Mouse (Mus musculus) lung, postnatal 10 days (tissue): ENCODE results near the gene Ralgapa1.
"Not testable (repeated sequence)": the region's sequence is repeated elsewhere in the genome, so short reads cannot be mapped to it uniquely, and the experiment has no call there.

Source experiments
- DNase-seq: peaks from one replicate; pipeline ENCODE4 v3.0.0; 2021

Gene Ralgapa1

GRCm38 (mm10) chr12:55598537-55598886, 222.5 kb downstream of the Ralgapa1 start:
- no peak for DNase-seq

- DNase-seq: not testable (repeated sequence)
Measured at GRCm38 (mm10) chr12:55586936-55587335, 234.0 kb downstream of the Ralgapa1 start.

DNA sequence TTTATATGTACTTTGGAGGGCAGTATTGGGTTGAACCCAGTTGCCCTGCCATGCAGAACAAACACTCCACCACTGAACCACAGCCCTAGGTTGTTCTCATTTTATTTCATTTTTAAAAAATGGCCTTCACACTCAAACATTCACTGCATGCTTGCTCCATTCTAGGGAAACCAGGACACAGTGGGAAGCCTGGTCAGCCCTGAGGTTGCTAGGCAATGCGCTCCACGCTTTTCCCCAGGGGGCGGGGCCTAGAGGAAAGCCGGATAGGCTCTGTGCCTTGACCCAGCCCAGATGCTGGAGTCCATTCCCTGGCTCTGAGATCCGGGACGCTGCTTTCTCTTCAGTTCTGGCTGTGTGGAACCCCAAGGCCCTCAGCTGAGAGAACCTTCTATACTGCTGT, 247.2 kb downstream of the Ralgapa1 start:
- DNase-seq: peak; percentile 52

DNA sequence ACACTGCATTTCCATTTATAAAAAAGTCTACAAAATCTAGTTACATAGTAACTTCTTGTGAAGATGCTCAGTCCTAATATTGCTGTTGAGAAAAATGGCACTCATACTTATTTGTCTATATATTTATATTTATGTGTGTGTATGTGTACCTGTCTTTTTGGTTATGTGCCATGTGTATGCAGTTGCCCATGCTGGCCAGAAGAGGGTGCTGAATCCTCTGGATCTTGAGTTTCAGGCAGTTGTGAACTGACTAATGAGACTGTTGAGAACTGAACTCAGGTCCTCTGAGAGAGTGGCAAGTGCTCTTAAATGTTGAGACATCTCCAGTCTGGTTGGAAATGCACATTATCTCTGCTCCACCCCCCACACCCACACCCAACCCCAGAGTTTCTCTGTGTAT, 247.9 kb downstream of the Ralgapa1 start:
- DNase-seq: no peak

DNA sequence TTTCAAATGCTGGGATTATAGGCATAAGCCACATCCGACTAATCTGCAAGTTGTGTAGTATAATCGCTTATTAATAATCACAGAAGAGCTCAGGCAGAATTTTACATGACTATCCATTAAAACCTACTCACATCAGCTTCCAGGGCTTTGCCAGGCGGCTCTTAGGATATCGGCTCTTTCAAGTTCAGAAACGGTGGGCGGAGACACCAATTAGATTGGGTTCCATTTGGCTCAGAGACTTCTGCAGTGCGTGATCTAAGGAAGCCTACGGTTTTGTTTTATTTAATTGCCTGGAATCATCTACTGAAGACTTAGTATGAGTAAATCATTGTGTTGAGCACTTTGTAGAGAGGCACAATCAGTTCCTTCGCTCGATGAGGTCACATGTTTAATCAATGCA, 249.3 kb downstream of the Ralgapa1 start:
- no peak for DNase-seq

- DNase-seq: no peak
Measured at GRCm38 (mm10) chr12:55571181-55571580, 249.8 kb downstream of the Ralgapa1 start.

- no peak for DNase-seq
Measured at GRCm38 (mm10) chr12:55570646-55571045, 250.3 kb downstream of the Ralgapa1 start.

DNA sequence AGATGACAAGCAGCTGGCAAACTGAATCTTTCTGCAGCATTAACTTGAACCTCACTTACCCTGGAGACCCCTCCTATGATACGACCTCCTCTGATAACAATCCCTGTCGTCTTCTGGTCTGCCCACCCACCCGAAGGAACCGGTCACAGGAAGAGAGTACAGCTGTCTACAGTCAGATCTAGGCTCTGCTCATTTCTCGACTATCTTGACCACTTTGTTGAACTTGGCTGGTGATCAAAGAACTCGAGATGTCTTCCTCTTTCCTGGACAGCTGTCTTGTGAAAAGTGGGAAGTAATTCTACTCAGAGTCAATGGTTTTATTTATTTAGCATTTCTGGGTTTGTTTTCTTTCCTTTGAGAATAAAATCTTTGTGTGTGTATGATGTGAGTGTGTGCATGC, 251.3 kb downstream of the Ralgapa1 start:
- peak; percentile 42 for DNase-seq

DNA sequence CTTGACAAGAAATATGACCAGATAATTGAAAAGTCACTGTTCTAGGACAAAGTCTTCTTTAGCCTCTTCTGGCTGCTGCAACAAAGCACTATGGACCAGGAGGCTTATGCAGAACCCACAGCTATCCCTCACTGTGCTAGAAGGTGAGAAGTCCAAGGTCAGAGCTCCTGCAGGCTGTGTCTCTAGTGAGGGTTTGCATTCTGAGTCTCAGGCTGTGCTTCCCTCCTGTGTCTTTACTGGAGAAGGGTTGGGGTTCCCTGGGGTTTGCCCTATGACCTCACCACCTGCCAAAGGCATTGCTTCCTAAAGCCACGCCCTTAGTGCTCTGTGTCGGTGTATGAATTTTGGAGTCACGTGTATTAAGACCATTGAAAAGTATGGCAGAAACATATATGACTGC, 252.5 kb downstream of the Ralgapa1 start:
- DNase-seq: no peak

DNA sequence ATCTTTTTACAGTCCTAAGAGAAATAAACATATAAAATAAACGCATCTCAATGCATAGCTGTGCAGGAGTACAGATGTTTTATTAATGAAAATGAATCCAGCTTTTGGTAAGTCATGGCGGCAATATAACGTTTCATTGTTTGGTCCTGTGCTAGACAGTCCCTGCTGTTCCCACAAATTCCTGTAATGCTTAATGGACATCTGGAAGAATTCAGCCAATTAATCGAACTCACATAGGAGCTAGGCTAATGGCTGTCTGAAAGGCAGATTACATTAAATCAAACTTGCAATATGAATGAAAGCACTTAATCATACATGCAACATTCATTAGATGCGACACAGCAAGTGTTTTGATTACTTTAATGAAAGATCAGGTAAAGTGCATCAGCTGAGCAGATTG, 254.1 kb downstream of the Ralgapa1 start:
- no peak for DNase-seq

DNA sequence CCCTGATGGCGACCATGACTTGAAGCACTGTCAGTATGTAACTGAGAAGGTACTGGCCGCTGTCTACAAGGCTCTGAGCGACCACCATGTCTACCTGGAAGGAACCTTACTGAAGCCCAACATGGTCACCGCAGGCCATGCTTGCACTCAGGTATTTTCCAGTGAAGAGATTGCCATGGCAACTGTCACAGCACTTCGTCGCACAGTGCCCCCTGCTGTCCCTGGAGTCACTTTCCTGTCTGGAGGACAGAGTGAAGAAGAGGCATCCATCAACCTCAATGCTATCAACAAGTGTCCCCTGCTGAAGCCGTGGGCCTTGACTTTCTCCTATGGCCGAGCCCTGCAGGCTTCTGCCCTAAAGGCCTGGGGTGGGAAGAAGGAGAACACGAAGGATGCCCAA, 255.1 kb downstream of the Ralgapa1 start:
- DNase-seq: no peak

- no peak for DNase-seq
Measured at GRCm38 (mm10) chr12:55565206-55565605, 255.8 kb downstream of the Ralgapa1 start, which contains the start of gene Aldoart2. Gene Aldoart2 (plus strand): TSS chr12:55565239.

DNA sequence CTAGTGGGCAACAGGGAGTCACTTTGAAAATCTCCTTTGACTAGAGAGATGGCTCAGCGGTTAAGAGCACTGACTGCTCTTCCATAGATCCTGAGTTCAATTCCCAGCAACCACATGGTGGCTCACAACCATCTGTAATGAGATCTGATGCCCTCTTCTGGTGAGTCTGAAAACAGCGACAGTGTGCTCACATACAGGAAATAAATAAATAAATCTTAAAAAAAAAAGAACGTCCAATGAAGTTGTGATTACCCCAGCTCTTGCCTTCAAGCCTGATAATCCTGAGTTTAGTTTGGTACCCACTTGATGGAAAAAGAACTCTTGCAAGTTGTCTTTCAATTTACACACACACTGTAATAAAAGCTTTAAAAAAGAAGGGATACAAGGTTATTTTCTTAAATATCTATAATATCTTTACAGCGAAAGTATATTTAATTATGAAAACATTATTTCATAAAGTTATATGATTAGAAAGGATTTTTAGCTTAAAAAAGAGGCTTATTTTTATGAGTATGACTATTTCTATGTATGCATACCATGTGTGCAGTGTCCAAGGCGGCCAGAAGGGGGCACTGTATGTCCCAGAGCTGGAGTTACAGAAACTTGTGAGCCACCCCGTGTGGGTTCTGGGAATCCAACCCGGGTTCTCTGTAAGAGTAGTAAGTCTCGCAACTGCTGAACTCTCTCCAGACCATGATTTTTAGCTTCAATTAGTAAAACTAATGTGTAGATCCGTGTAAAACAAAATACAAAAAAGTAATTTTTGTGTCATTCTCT, 256.6 kb downstream of the Ralgapa1 start:
- no peak for DNase-seq

DNA sequence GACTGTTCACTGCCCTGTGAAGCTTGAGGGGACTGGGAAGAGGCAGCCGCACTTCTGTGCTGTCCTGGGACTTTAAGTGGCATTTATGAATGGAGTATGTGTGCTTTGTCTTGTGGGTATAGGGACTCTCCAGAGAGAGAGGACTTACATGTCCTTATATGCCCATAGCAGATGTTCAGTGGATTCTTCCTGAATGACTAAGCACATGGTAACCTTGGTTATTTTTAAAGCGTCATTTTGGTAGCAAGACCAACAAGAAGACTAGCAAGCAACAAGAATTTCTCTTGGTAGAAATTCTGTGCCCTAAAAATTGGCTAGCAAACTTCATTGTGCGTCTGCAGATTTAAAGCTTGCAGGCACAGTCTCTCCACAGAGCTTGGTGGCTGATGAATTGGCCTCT, 257.2 kb downstream of the Ralgapa1 start:
- DNase-seq: no peak

GRCm38 (mm10) chr12:55560025-55560690, 260.8 kb downstream of the Ralgapa1 start:
- DNase-seq: peak; percentile 15

GRCm38 (mm10) chr12:55559184-55559855, 261.6 kb downstream of the Ralgapa1 start:
- no peak for DNase-seq

DNA sequence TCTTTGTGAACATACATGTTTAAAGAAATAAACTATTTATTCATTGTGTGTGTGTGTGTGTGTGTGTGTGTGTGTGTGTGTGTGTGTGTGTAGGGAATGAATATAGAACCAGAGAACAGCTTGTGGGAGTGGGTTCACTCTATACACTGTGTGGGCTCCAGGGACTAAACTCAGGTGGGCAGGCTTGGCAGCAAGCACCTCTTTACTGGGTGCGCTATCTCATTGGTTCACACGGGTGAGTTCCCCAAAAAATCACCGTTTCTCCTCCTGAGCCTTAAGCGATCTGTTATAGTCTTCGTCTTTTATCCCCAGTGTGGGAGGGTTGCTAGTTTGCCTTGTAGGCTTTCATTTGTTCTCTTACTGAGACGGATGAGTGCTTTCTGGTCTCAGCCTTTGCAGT, 263.1 kb downstream of the Ralgapa1 start:
- DNase-seq: no peak

DNA sequence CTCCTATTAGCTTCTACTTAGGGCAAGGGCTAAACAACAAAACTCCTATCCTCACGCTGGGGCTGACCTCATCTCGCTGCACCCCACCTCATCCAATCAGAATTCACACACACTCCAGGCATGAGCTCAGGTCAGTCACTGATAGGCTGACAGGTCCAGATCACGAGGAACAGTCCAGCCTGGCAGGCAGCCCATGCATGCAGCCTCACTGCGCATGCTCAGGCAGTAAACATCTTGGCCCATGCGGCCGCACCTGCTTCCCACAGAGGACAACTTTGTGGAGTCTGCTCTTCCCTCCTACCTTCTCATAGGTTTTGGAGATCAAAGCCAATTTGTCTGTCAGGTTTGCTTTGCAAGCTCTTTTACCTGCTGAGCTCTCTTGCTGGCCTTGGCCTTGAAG, 266.1 kb downstream of the Ralgapa1 start:
- DNase-seq: not testable (repeated sequence)
